Mouse (Mus musculus): ENCODE measurements around the gene Slc44a5.

GRCm38 (mm10) chr3:154118992-154119603 lies 145.9 kb downstream of the Slc44a5 start:
- TF ChIP-seq CTCF (IDR thresholded peaks at IDR 0.05; ENCODE audit: control insufficient read depth, insufficient read depth, insufficient replicate concordance, low read depth, low read length) (no peak), POLR2A (IDR thresholded peaks at IDR 0.05; ENCODE audit: control insufficient read depth, low read depth, low read length) (no peak)
